8 mouse cellular contexts compared by ENCODE assay signal in genomic region chr17:33951021-33951946, GRCm38 (mm10). TPM values are rescaled to one million over a fixed set of nuclear protein-coding genes. Genes with fewer than 3 reads are reported as not detected.
DNase-seq lines count a peak whose midpoint lies in the region; ATAC-seq and TF ChIP-seq lines count a peak whose summit lies in the region.

Gene B3galt4 (minus strand): TSS chr17:33951488.

- H3K4me2 ChIP-seq in intestine, embryonic 14.5 days (ENCODE audit: low read length), result peak within 1 kb of the TSS; percentile 82
- peak within 1 kb of the TSS; percentile 86 for H3K4me2 ChIP-seq in limb, embryonic 11.5 days (ENCODE audit: low read depth, severe bottlenecking)
- peak within 1 kb of the TSS; percentile 76 for H3K4me2 ChIP-seq in midbrain, embryonic 12.5 days (replicated peaks)

- DNase-seq in layer of hippocampus, adult 11-12 months (ENCODE audit: low spot score), result peak; percentile 77
- no peak for DNase-seq in layer of hippocampus, adult 9-10 months (ENCODE audit: low spot score)
- peak; percentile 91 for DNase-seq in embryo, embryonic 10 days (ENCODE audit: low spot score)
- peak; percentile 66 for DNase-seq in gastrocnemius, postnatal 25 days
- peak; percentile 91 for DNase-seq in intestine, embryonic 14.5 days (ENCODE audit: low spot score)
- DNase-seq in limb, embryonic 11.5 days (ENCODE audit: low spot score), result peak; percentile 91

- H3K4me1 ChIP-seq in intestine, embryonic 14.5 days (replicated peaks; ENCODE audit: control insufficient read depth, insufficient read depth, low read length), result peaks cover 42% of the 10 kb centered on the region
- peaks cover 40% of the 10 kb centered on the region for H3K4me1 ChIP-seq in limb, embryonic 11.5 days (ENCODE audit: control insufficient read depth, insufficient read depth, low read length)
- H3K4me1 ChIP-seq in midbrain, embryonic 12.5 days, result peaks cover 55% of the 10 kb centered on the region
- H3K4me1 ChIP-seq in small intestine, adult 2 months (ENCODE audit: control insufficient read depth, insufficient read depth, insufficient read length, low read length), result peaks cover 38% of the 10 kb centered on the region

- peak; percentile 75 for ATAC-seq in intestine, embryonic 14.5 days (replicated peaks; ENCODE audit: low FRiP score, low TSS enrichment, low read depth)
- ATAC-seq in limb, embryonic 11.5 days (ENCODE audit: insufficient number of reproducible peaks, low FRiP score, low TSS enrichment, low read depth), result peak; percentile 76
- peak; percentile 67 for ATAC-seq in midbrain, embryonic 12.5 days (ENCODE audit: low FRiP score, low read depth)

- under 1% methylated on average over 45 of the region's 45 CpGs for WGBS in intestine, embryonic 14.5 days
- 1% methylated on average over 45 of the region's 45 CpGs for WGBS in limb, embryonic 11.5 days
- WGBS in midbrain, embryonic 12.5 days, result 2% methylated on average over 45 of the region's 45 CpGs
- under 1% methylated on average over 45 of the region's 45 CpGs for WGBS in small intestine, adult 2 months

- TF ChIP-seq POLR2A in small intestine, adult 2 months (IDR thresholded peaks at IDR 0.05; ENCODE audit: low read depth, low read length), result peak; percentile 46; the same call in 1 of the 2 replicates

- H3K9ac ChIP-seq in intestine, embryonic 14.5 days (ENCODE audit: low read length), result peak within 1 kb of the TSS; percentile 55
- H3K9ac ChIP-seq in limb, embryonic 11.5 days (ENCODE audit: low read length), result peak within 1 kb of the TSS; percentile 62
- peak within 1 kb of the TSS; percentile 63 for H3K9ac ChIP-seq in midbrain, embryonic 12.5 days (replicated peaks)

- H3K27ac ChIP-seq in intestine, embryonic 14.5 days (ENCODE audit: low read depth), result peak within 1 kb of the TSS; percentile 92
- H3K27ac ChIP-seq in limb, embryonic 11.5 days (replicated peaks; ENCODE audit: low read depth, low read length), result peak within 1 kb of the TSS; percentile 89
- H3K27ac ChIP-seq in midbrain, embryonic 12.5 days (replicated peaks), result peak within 1 kb of the TSS; percentile 89
- H3K27ac ChIP-seq in small intestine, adult 2 months (ENCODE audit: insufficient read depth, low read depth, low read length), result peak within 1 kb of the TSS; percentile 73

- no peak for TF ChIP-seq CTCF in small intestine, adult 2 months (IDR thresholded peaks at IDR 0.05; ENCODE audit: extremely low read depth, insufficient read length, insufficient replicate concordance, low read depth, low read length)

- H3K9me3 ChIP-seq in intestine, embryonic 14.5 days (ENCODE audit: control insufficient read depth, low read length), result no peaks in the 10 kb centered on the region
- no peaks in the 10 kb centered on the region for H3K9me3 ChIP-seq in limb, embryonic 11.5 days (ENCODE audit: control insufficient read depth, low read length)
- H3K9me3 ChIP-seq in midbrain, embryonic 12.5 days, result no peaks in the 10 kb centered on the region

- H3K36me3 ChIP-seq in intestine, embryonic 14.5 days (ENCODE audit: control insufficient read depth, insufficient read depth, low read length), result peaks cover 56% of the 10 kb centered on the region
- peaks cover 17% of the 10 kb centered on the region for H3K36me3 ChIP-seq in limb, embryonic 11.5 days (ENCODE audit: control insufficient read depth, insufficient read depth, low read length)
- H3K36me3 ChIP-seq in midbrain, embryonic 12.5 days, result peaks cover 55% of the 10 kb centered on the region
- peaks cover 17% of the 10 kb centered on the region for H3K36me3 ChIP-seq in small intestine, adult 2 months (ENCODE audit: control insufficient read depth, insufficient read depth, low read length)

- H3K4me3 ChIP-seq in intestine, embryonic 14.5 days (ENCODE audit: low read depth, low read length), result peak within 1 kb of the TSS; percentile 45
- peak within 1 kb of the TSS; percentile 44 for H3K4me3 ChIP-seq in limb, embryonic 11.5 days (ENCODE audit: low read depth, low read length)
- H3K4me3 ChIP-seq in midbrain, embryonic 12.5 days, result peak within 1 kb of the TSS; percentile 48
- H3K4me3 ChIP-seq in small intestine, adult 2 months (ENCODE audit: low read depth, low read length), result peak within 1 kb of the TSS; percentile 69

- no peaks in the 10 kb centered on the region for H3K27me3 ChIP-seq in intestine, embryonic 14.5 days (replicated peaks; ENCODE audit: control insufficient read depth, insufficient read depth, low read length)
- no peaks in the 10 kb centered on the region for H3K27me3 ChIP-seq in limb, embryonic 11.5 days (ENCODE audit: control insufficient read depth, insufficient read depth, low read length)
- no peaks in the 10 kb centered on the region for H3K27me3 ChIP-seq in midbrain, embryonic 12.5 days
- H3K27me3 ChIP-seq in small intestine, adult 2 months (ENCODE audit: control insufficient read depth, insufficient read depth, low read length), result no peaks in the 10 kb centered on the region

RNA-seq across cellular contexts. Expression of gene B3galt4, which starts in this region (rescaled TPM):
- 1 to 10 TPM; 1.8 to 1.9 TPM for total RNA-seq in gastrocnemius, postnatal 25 days (2021)
- polyA plus RNA-seq in intestine, embryonic 14.5 days (2014; fragmentation: Nextera tagmentation; extraction: Ambion mirVana), result 3.7 and 4.9 TPM in 2 replicates
- 2.6 and 3.0 TPM in 2 replicates for polyA plus RNA-seq in limb, embryonic 11.5 days (2014; fragmentation: Nextera tagmentation; extraction: Ambion mirVana)
- polyA plus RNA-seq in midbrain, embryonic 12.5 days (2016; fragmentation: Nextera tagmentation; extraction: Ambion mirVana), result 8.1 and 8.7 TPM in 2 replicates
- 14.8 and 24.6 TPM in 2 replicates for polyA plus RNA-seq in small intestine, adult 2 months (2012; rRNA removed)
